Mouse (Mus musculus): ENCODE results near the gene Hist3h2ba.

The Hist3h2ba gene

GRCm38 (mm10) chr11:58985299-58985917, 36.7 kb downstream of the Hist3h2ba start:
- no peak for DNase-seq (ENCODE audit: low spot score)

DNA sequence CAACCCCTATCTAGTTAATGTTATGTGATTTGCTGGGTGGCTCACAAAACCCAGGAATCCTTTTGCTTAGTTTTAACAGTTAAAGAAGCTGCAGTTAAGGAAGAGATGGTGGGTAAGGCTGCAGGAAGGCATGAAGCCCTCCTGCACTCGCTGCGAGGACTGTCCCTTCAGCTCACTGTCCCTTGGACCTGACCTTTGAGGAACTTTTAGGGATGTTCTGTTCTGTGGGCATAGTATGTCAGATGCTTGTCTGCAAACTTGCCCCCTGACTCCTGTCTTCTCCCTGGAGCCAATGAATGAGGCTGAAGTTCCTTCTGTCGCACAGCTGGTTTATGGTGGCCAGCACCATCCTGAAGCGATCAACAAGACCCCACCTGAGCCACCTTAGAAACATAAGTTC, 40.4 kb downstream of the Hist3h2ba start:
- DNase-seq (ENCODE audit: low spot score): no peak

- no peak for DNase-seq (ENCODE audit: low spot score)
Measured at GRCm38 (mm10) chr11:58990141-58990540, 41.4 kb downstream of the Hist3h2ba start.

DNA sequence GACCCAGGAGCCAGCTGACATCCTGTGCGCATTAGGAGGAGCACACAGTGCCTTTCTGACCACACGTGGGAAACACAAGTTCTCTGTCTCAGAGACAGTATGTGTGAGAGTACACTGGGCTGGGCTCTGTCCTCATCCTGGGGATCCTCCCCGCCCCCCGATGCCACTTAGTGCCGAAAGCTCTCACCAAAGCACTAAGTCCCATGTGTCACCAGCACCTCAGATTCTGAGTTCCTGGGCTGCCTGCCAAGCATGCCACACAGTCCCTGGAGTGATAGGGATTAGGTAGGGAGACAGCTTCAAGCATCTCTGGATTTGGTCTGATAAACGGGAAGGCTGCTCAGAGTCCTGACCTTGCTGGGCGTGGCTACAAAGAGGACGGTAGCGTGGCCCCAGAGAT, 42.1 kb downstream of the Hist3h2ba start:
- no peak for DNase-seq (ENCODE audit: low spot score)

GRCm38 (mm10) chr11:58991911-58992310, 43.2 kb downstream of the Hist3h2ba start:
- DNase-seq (ENCODE audit: low spot score): no peak

DNA sequence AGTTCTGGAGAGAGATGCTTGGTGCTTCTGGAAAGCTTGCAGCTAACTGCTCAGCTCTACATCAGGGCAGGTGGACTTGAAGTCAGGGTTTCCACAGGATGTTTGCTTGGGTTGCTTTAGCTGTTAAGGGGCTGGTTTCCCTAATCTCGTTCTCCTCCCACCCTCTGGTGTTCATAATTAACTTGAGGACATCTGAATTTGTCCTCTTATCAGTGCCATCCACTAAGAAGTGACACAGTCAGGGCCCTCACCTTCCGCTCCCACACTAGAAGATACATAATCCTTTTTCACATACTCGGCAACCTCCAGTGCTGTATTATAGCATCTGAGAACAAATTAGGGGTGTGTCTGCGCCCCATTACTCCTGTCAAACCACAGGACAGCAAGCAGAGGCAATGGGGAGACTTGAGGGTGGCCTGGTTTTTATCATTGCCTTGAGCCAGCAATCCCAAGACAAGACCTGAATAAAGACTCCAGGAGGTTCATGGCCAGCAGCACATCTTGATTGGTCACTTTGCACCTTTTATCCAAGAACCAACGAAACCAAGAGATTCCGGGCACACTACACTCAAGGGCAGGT, 44.5 kb downstream of the Hist3h2ba start:
- no peak for DNase-seq (ENCODE audit: low spot score)

DNA sequence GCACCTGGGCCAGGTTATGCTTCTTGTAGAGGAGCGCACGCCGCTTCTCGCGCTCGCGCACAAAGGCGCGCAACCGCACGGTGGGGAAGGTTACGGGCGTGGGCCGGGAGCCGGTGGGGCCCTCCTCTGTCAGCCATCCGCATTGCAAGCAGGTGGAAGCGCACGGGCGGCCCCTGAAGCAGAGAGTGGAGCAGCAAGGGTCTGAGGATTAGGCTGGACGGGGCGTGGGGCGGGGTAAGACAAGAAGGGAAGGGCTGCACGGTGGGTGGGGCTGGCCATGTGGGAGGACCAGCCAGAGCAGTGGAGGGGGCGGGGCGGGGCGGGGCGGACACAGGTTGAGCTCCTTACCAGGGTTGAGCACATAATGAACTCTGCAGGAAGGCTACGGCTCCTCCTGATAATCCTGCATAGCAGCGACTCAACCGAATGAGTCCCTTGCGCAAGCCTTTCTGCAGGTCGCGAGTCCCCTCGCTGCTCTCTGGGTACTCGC, 45.7 kb downstream of the Hist3h2ba start:
- DNase-seq (ENCODE audit: low spot score): no peak

GRCm38 (mm10) chr11:58995061-58995806, 46.5 kb downstream of the Hist3h2ba start:
- no peak for DNase-seq (ENCODE audit: low spot score)

DNA sequence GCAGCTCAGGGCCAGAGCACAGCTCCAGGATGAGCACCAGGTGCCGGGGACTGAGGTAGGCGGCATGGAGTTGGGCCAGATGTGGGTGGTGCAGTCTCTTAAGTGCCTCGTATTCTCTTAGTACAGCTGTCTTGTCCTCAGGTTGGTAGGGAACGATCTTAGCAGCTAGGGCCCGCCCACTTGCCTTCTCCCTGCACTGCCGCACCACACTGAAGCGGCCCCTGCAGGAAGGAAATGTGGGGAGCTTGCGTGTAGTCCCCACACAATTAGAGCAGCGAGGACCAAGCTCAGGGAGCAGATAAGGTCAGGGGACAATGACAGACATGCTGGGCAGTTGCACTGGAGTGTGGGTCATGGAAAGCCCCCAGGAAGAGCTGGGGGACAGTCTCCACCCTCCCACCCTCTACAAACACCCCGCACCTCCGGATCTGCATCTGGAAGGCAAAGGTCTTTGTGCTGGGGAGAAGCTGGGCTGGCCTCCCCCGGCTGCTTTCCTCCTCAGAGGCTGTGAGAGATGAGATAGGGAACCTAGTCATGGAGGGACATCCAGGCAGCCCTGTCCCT, 47.2 kb downstream of the Hist3h2ba start:
- DNase-seq (ENCODE audit: low spot score): no peak

DNA sequence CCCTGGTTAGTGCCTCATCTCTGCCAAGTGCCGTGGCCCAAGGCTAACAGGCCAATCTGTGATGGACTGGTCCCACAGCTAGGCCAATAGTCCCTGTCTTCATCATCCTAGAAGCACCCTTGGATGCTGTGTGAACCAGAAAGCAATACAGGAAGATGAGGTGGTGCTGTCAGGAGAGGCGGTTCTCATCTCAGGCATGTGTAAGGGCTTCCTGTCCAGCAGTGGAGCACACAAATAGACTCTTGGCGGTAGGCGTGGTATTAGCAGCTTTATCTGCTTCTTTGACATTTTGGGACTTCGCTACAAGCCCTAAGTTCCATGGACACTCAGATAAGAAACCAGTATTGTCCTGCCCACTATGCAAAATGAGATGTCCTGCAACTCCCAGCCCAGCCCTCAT, 48.8 kb downstream of the Hist3h2ba start:
- DNase-seq (ENCODE audit: low spot score): no peak
